Mouse (Mus musculus) liver, adult 2 months (tissue): Measurements from ENCODE around the gene Cbln1. TPM values are rescaled to one million over a fixed set of nuclear protein-coding genes. Genes with fewer than 3 reads are reported as not detected.

ENCODE experiments used
- DNase-seq: peaks from one replicate; pipeline ENCODE4 v3.0.0-alpha.2; 2011; ENCODE audit warnings: low read depth, low spot score; ENCODE audit errors: extremely low read depth
- H3K27ac ChIP-seq: fragments of 200-500 bp; replicated peaks from 2 replicates; pipeline ENCODE4 v1.5.1; 2012; ENCODE audit warnings: low read depth, mild to moderate bottlenecking, control low read depth, inconsistent platforms, low read length; ENCODE audit not compliant: insufficient read depth
- H3K27me3 ChIP-seq: fragments of 200-500 bp; 2 replicates; pipeline ENCODE4 v1.6.1; 2012; ENCODE audit warnings: mild to moderate bottlenecking, moderate library complexity, low read length, inconsistent platforms; ENCODE audit not compliant: control insufficient read depth, insufficient read depth
- H3K36me3 ChIP-seq: fragments of 200-500 bp; 2 replicates; pipeline ENCODE4 v1.6.1; 2012; ENCODE audit warnings: low read length, inconsistent platforms; ENCODE audit not compliant: control insufficient read depth, insufficient read depth
- H3K4me1 ChIP-seq: fragments of 200-500 bp; 2 replicates; pipeline ENCODE4 v1.6.1; 2011; ENCODE audit warnings: low read length; ENCODE audit not compliant: control insufficient read depth, insufficient read depth
- H3K4me3 ChIP-seq: fragments of 200-500 bp; 2 replicates; pipeline ENCODE4 v1.5.1; 2011; ENCODE audit warnings: low read depth, mild to moderate bottlenecking, control low read depth, low read length, moderate library complexity; ENCODE audit not compliant: insufficient read depth
- H3K79me2 ChIP-seq: fragments of 200-500 bp; 2 replicates; pipeline ENCODE4 v1.6.1; 2012; ENCODE audit warnings: inconsistent platforms, mild to moderate bottlenecking, low read length, moderate library complexity; ENCODE audit not compliant: control insufficient read depth, insufficient read depth
- H3K9ac ChIP-seq: fragments of 200-500 bp; 2 replicates; pipeline ENCODE4 v1.6.1; 2012; ENCODE audit warnings: low read depth, mild to moderate bottlenecking, control low read depth, inconsistent platforms, low read length
- CTCF ChIP-seq: fragments of 200-500 bp; IDR thresholded peaks from 2 replicates; pipeline ENCODE4 v1.5.1; 2011; ENCODE audit warnings: low read depth, low read length, control low read depth
- POLR2A ChIP-seq: fragments of 200-500 bp; IDR thresholded peaks from 2 replicates; pipeline ENCODE4 v1.6.1; 2011; ENCODE audit warnings: low read length, control low read depth; ENCODE audit not compliant: insufficient read depth; ENCODE audit errors: extremely low read depth
- WGBS: fragments of 180-500 bp; shearing (Covaris S2); methylation state at CpG from one replicate; pipeline ENCODE4 v1.1.7; 2018; 5-methylcytosine and 5-hydroxymethylcytosine counted together
- polyA plus RNA-seq: library from polyadenylated mRNA; depleted of rRNA; stranded (reverse); fragments of >200 nt; gene quantifications from 2 replicates; pipeline ENCODE4 v1.2.3, GENCODE M21; 2012; rRNA removed
- total RNA-seq: library from RNA; depleted of rRNA; stranded (reverse); fragments of >200 nt; gene quantifications from 2 replicates; pipeline ENCODE4 v1.2.3, GENCODE M21; 2014; rRNA removed

Cbln1 gene
- total and polyA plus RNA-seq, 2 experiments: not detected

DNA sequence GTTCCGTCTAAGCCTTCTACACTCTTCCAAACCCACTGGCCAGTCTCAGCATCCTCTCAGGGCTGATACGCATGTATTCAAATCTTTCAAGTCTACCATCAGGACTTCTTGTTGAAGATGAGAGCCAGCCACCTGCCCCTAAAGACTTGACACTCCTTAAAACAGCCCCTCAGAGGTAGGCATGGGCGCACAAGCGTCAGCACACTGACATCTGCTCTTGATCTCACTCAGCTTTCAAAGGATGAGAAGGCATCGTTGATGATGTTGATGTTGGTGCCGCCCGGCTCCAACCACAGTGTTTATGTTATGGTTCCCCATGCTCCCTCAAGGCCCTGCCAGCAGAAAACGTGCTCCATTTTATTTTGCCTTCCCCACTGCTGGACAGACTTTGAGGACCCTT is 50.7 kb downstream of the Cbln1 start:
- H3K36me3 ChIP-seq: no peaks in the 10 kb centered on the region
- peaks cover 3% of the 10 kb centered on the region; the same call in 1 of the 2 replicates for H3K27me3 ChIP-seq
- no peak for DNase-seq
- 81% methylated on average over 8 of the region's 8 CpGs for WGBS
- H3K4me3 ChIP-seq: no peak overlapping the region
- H3K9ac ChIP-seq: no peak overlapping the region
- TF ChIP-seq POLR2A (no peak), CTCF (no peak)
- no peak overlapping the region for H3K27ac ChIP-seq
- no peaks in the 10 kb centered on the region for H3K4me1 ChIP-seq
- H3K79me2 ChIP-seq: no peaks in the 10 kb centered on the region

Other genes with a start within 250 kb of the Cbln1 start
- not detected in 2 replicates for gene 4933402J07Rik, start 91.2 kb upstream of the Cbln1 start, total RNA-seq
- gene 4933402J07Rik, start 91.2 kb upstream of the Cbln1 start, polyA plus RNA-seq: not detected in 2 replicates